Mouse (Mus musculus): ENCODE data around the gene Hoxb5.

Gene Hoxb5

GRCm38 (mm10) chr11:96288455-96289221 is 14.5 kb upstream of the Hoxb5 start:
- DNase-seq (ENCODE audit: low spot score in 2 of 2) = no peak

- no peak for DNase-seq (ENCODE audit: low spot score in 2 of 2)
These were observed 13.8 kb upstream of the Hoxb5 start for GRCm38 (mm10) chr11:96289293-96289692.

- no peak for DNase-seq (ENCODE audit: low spot score in 2 of 2)
These were observed 13.3 kb upstream of the Hoxb5 start for GRCm38 (mm10) chr11:96289837-96290236.

- no peak for DNase-seq (ENCODE audit: low spot score in 2 of 2)
These were observed 12.3 kb upstream of the Hoxb5 start for GRCm38 (mm10) chr11:96290705-96291355.

- DNase-seq (ENCODE audit: low spot score in 2 of 2) = no peak
These were observed 11.2 kb upstream of the Hoxb5 start, which contains the start of gene Hoxb6 for GRCm38 (mm10) chr11:96291681-96292564. TSS of gene Hoxb6 (plus strand) at chr11:96292476.

- no peak for DNase-seq (ENCODE audit: low spot score in 2 of 2)
These were observed 10.4 kb upstream of the Hoxb5 start for GRCm38 (mm10) chr11:96292565-96293301.

GRCm38 (mm10) chr11:96293302-96293921 is 9.7 kb upstream of the Hoxb5 start:
- no peak for DNase-seq (ENCODE audit: low spot score in 2 of 2)

- DNase-seq (ENCODE audit: low spot score in 2 of 2) = peak; percentile 40 to 76
These were observed 8.7 kb upstream of the Hoxb5 start for GRCm38 (mm10) chr11:96294245-96295091.

- no peak for DNase-seq (ENCODE audit: low spot score in 2 of 2)
These were observed 7.9 kb upstream of the Hoxb5 start for GRCm38 (mm10) chr11:96295092-96295835.

- no peak for DNase-seq (ENCODE audit: low spot score in 2 of 2)
These were observed 6.1 kb upstream of the Hoxb5 start for GRCm38 (mm10) chr11:96296997-96297396.

- DNase-seq (ENCODE audit: low spot score in 2 of 2) = no peak
These were observed 5.7 kb upstream of the Hoxb5 start for GRCm38 (mm10) chr11:96297428-96297827.

GRCm38 (mm10) chr11:96297968-96298635 is 5.0 kb upstream of the Hoxb5 start:
- DNase-seq (ENCODE audit: low spot score in 2 of 2) = no peak

- no peak for DNase-seq (ENCODE audit: low spot score in 2 of 2)
These were observed 4.1 kb upstream of the Hoxb5 start for GRCm38 (mm10) chr11:96298895-96299667.

- DNase-seq (ENCODE audit: low spot score in 2 of 2) = no peak
These were observed 3.4 kb upstream of the Hoxb5 start for GRCm38 (mm10) chr11:96299781-96300180.

- DNase-seq (ENCODE audit: low spot score in 2 of 2) = no peak
These were observed 2.6 kb upstream of the Hoxb5 start for GRCm38 (mm10) chr11:96300354-96301063.

- DNase-seq (ENCODE audit: low spot score in 2 of 2) = no peak
These were observed 2.1 kb upstream of the Hoxb5 start for GRCm38 (mm10) chr11:96301064-96301431.

GRCm38 (mm10) chr11:96301837-96302236 is 1.3 kb upstream of the Hoxb5 start:
- no peak for DNase-seq (ENCODE audit: low spot score in 2 of 2)

All from thymus, postnatal 10 days (tissue).